Mouse (Mus musculus): ENCODE data around the gene Map7d2. TPM values are rescaled to one million over a fixed set of nuclear protein-coding genes. Genes with fewer than 3 reads are reported as not detected.
"Not testable (repeated sequence)": the region's sequence is repeated elsewhere in the genome, so short reads cannot be mapped to it uniquely, and the experiment has no call there.

The Map7d2 gene
- polyA plus RNA-seq, 1 experiment from 2014 or later = not detected

DNA sequence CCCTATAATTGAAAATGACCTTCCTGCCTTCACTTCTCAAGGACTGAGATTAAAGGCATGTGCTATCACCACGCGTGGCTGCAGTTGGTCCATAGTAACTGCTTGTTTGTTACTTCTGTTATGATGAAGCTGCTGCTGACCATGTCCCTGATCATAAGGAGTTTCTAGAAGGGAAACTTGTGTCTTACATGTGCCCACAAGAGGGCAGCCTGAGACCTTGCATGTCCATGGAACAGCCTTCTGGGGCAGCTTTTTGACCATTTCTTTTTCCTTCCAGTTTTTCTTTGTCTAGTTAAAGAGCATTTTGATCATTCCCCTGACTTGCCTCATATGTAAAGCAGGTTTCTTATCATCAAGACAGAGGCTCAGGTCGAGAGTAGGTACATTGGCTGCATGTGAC lies 27.8 kb downstream of the Map7d2 start:
- no peak overlapping the region for H3K4me2 ChIP-seq
- no peak overlapping the region for H3K4me3 ChIP-seq (replicated peaks)
- no peaks in the 10 kb centered on the region for H3K27me3 ChIP-seq
- H3K36me3 ChIP-seq (replicated peaks) = no peaks in the 10 kb centered on the region
- H3K27ac ChIP-seq (replicated peaks) = no peak overlapping the region
- H3K9me3 ChIP-seq (replicated peaks) = no peaks in the 10 kb centered on the region
- H3K9ac ChIP-seq = no peak overlapping the region
- WGBS (ENCODE audit: insufficient replicate concordance) = 25% methylated on average over 3 of the region's 3 CpGs
- no peaks in the 10 kb centered on the region for H3K4me1 ChIP-seq (replicated peaks)
- ATAC-seq (ENCODE audit: insufficient read depth) = no peak

DNA sequence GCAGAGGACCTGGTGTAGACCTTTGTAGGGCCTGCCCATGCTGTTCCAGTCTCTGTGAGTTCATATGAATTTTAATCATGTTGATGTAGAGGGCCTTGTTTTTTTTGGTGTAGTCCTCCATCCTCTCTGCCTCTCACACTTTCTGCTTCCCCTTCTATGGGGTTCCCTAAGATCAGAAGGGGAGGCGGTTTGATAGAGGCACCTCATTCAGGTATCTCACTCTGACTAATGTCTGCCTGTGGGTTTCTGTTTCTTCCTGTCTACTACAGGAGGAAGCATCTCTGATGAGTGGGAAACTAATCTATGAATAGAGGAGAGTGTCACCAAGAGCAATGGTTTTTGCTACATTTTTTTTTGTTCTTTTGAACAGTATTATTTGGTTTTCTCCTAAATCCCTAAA lies 32.8 kb downstream of the Map7d2 start:
- WGBS (ENCODE audit: insufficient replicate concordance) = 64% methylated on average over 1 of the region's 1 CpGs

GRCm38 (mm10) chrX:159459006-159459654 lies 44.8 kb downstream of the Map7d2 start:
- no peak overlapping the region for H3K9ac ChIP-seq
- H3K9me3 ChIP-seq (replicated peaks) = no peaks in the 10 kb centered on the region
- no peak overlapping the region for H3K4me2 ChIP-seq
- WGBS (ENCODE audit: insufficient replicate concordance) = 55% methylated on average over 7 of the region's 7 CpGs
- H3K4me3 ChIP-seq (replicated peaks) = no peak overlapping the region
- no peaks in the 10 kb centered on the region for H3K36me3 ChIP-seq (replicated peaks)
- 0 out of 2 replicates have a peak, but pooled peaks cover 3% of the 10 kb centered on the region for H3K27me3 ChIP-seq
- no peak for ATAC-seq (ENCODE audit: insufficient read depth)
- no peak overlapping the region for H3K27ac ChIP-seq (replicated peaks)
- no peaks in the 10 kb centered on the region for H3K4me1 ChIP-seq (replicated peaks)

More for the DNA sequence above, 32.8 kb downstream of the Map7d2 start:
- Histone ChIP-seq H3K36me3 (replicated peaks) (no peaks in the 10 kb centered on the region), H3K27ac (replicated peaks) (no peak overlapping the region), H3K9ac (no peak overlapping the region), H3K4me1 (replicated peaks) (no peaks in the 10 kb centered on the region), H3K4me2 (no peak overlapping the region), H3K27me3 (no peaks in the 10 kb centered on the region), H3K4me3 (replicated peaks) (no peak overlapping the region), H3K9me3 (replicated peaks) (no peaks in the 10 kb centered on the region)
- ATAC-seq (ENCODE audit: insufficient read depth) = no peak

DNA sequence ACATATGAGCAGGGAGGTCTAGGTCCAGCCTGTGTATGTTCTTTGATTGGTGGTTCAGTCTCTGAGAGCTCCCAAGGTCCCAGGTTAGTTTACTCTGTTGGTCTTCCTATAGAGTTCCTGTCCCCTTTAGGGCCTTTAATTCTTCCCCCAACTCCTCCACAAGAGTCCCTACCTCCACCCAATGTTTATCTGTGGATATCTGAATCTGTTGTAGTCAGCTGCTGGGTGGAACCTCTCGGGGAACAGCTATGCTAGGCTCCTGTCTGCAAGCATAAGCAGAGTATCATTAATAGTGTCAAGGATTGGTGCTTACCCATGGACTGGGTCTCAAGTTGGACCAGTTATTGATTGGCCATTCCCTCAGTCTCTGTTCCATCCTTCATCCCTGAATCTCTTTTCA lies 60.4 kb downstream of the Map7d2 start:
- Histone ChIP-seq H3K4me2 (no peak overlapping the region), H3K27ac (replicated peaks) (no peak overlapping the region), H3K9ac (no peak overlapping the region), H3K36me3 (replicated peaks) (no peaks in the 10 kb centered on the region), H3K9me3 (replicated peaks) (no peaks in the 10 kb centered on the region), H3K27me3 (0 out of 2 replicates have a peak, but pooled peaks cover 4% of the 10 kb centered on the region), H3K4me3 (replicated peaks) (no peak overlapping the region), H3K4me1 (replicated peaks) (peaks cover 15% of the 10 kb centered on the region; the same call in 1 of the 2 replicates)
- WGBS (ENCODE audit: insufficient replicate concordance) = 33% methylated on average over 1 of the region's 1 CpGs
- ATAC-seq (ENCODE audit: insufficient read depth) = peak; percentile 49

DNA sequence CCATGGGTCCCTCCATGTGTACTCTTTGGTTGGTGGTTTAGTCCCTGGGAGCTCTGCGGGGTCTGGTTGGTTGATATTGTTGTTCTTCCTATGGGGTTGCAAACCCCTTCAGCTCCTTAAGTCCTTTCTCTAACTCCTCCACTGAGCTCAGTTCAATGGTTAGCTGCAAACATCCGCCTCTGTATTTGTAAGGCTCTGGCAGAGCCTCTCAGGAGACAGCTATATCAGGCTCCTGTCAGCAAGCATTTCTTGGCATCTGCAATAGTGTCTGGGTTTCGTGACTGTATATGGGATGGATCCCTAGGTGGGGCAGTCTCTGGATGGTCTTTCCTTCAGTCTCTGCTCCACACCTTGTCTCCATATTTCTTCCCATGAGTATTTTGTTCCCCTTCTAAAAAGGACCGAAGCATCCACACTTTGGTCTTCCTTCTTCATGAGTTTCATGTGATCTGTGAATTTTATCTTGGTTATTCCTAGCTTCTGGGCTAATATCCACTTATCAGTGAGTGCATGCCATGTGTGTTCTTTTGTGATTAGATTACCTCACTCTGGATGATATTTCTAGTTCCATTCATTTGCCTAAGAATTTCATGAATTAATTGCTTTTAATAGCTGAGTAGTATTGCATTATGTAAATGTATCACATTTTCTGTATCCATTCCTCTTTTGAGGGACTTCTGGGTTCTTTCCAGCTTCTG lies 64.0 kb downstream of the Map7d2 start:
- not testable (repeated sequence) for H3K27me3 ChIP-seq; H3K9me3 ChIP-seq (replicated peaks); H3K4me3 ChIP-seq (replicated peaks); H3K9ac ChIP-seq; H3K36me3 ChIP-seq (replicated peaks)
- ATAC-seq (ENCODE audit: insufficient read depth) = peak; percentile 80
- Histone ChIP-seq H3K4me1 (replicated peaks) (peaks cover 15% of the 10 kb centered on the region; the same call in 1 of the 2 replicates), H3K4me2 (peak overlapping the region; percentile 40), H3K27ac (replicated peaks) (peak overlapping the region; percentile 80)
- 41% methylated on average over 4 of the region's 4 CpGs for WGBS (ENCODE audit: insufficient replicate concordance)

DNA sequence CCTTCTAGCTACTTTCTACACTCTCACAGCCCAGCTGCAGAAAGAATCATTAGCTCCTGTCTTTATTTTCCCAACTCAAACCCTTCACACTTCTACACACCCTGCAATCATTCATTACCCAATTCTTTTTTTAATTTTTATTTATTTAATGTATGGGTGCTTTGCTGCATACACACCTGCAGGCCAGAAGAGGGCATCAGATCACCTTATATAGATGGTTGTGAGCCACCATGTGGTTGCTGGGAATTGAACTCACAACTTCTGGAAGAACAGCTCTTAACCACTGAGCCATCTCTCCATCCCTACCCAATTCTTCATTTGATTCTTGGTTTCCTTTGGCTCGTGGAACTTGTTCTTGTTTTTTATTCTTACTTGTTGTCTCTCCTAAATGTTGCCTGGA lies 69.9 kb downstream of the Map7d2 start:
- Histone ChIP-seq H3K4me3 (replicated peaks) (no peak overlapping the region), H3K9ac (no peak overlapping the region), H3K27me3 (peaks cover 5% of the 10 kb centered on the region; the same call in 1 of the 2 replicates), H3K36me3 (replicated peaks) (no peaks in the 10 kb centered on the region), H3K27ac (replicated peaks) (no peak overlapping the region), H3K9me3 (replicated peaks) (no peaks in the 10 kb centered on the region), H3K4me1 (replicated peaks) (no peaks in the 10 kb centered on the region; the same call in 1 of the 2 replicates), H3K4me2 (no peak overlapping the region)
- WGBS (ENCODE audit: insufficient replicate concordance) = 23% methylated on average over 1 of the region's 1 CpGs
- no peak for ATAC-seq (ENCODE audit: insufficient read depth)

GRCm38 (mm10) chrX:159503181-159503580 lies 88.8 kb downstream of the Map7d2 start:
- no peak for ATAC-seq (ENCODE audit: insufficient read depth)
- 35% methylated on average over 2 of the region's 2 CpGs for WGBS (ENCODE audit: insufficient replicate concordance)
- no peaks in the 10 kb centered on the region for H3K36me3 ChIP-seq (replicated peaks)
- H3K4me3 ChIP-seq (replicated peaks) = no peak overlapping the region
- no peaks in the 10 kb centered on the region for H3K9me3 ChIP-seq (replicated peaks)
- H3K4me1 ChIP-seq (replicated peaks) = no peaks in the 10 kb centered on the region
- H3K27ac ChIP-seq (replicated peaks) = no peak overlapping the region
- no peak overlapping the region for H3K9ac ChIP-seq
- no peaks in the 10 kb centered on the region for H3K27me3 ChIP-seq
- no peak overlapping the region for H3K4me2 ChIP-seq

GRCm38 (mm10) chrX:159508331-159509036 lies 94.1 kb downstream of the Map7d2 start:
- no peak for ATAC-seq (ENCODE audit: insufficient read depth)
- Histone ChIP-seq H3K36me3 (replicated peaks) (no peaks in the 10 kb centered on the region), H3K4me3 (replicated peaks) (peak overlapping the region; percentile 21; the same call in 1 of the 2 replicates), H3K27ac (replicated peaks) (no peak overlapping the region), H3K27me3 (no peaks in the 10 kb centered on the region), H3K4me2 (peak overlapping the region; percentile 42), H3K9ac (no peak overlapping the region), H3K4me1 (replicated peaks) (no peaks in the 10 kb centered on the region), H3K9me3 (replicated peaks) (no peaks in the 10 kb centered on the region)
- WGBS (ENCODE audit: insufficient replicate concordance) = 42% methylated on average over 19 of the region's 19 CpGs

DNA sequence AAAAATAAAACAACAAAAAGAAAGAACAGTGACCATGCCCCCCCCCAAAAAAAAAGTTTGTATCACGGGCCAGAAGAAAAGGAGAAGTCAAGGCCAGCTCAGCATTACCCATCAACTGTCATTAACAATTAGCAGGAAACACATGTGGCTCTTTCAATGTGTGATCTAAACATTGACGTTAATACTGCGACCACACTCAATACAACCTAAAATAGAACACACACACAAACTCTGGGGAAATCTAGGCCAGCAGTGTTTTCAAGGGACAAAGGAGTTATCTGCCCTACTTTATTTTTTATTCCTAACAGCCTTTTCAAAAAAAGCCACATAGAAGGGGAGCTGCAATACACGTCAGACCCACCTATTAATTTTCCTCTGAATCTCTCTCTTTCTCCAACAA lies 94.7 kb downstream of the Map7d2 start:
- no peaks in the 10 kb centered on the region for H3K27me3 ChIP-seq
- 29% methylated on average over 4 of the region's 4 CpGs for WGBS (ENCODE audit: insufficient replicate concordance)
- H3K9ac ChIP-seq = no peak overlapping the region
- no peaks in the 10 kb centered on the region for H3K4me1 ChIP-seq (replicated peaks)
- no peak for ATAC-seq (ENCODE audit: insufficient read depth)
- no peak overlapping the region for H3K4me3 ChIP-seq (replicated peaks)
- H3K27ac ChIP-seq (replicated peaks) = no peak overlapping the region
- no peaks in the 10 kb centered on the region for H3K36me3 ChIP-seq (replicated peaks)
- no peak overlapping the region for H3K4me2 ChIP-seq
- H3K9me3 ChIP-seq (replicated peaks) = no peaks in the 10 kb centered on the region

GRCm38 (mm10) chrX:159509847-159510715 lies 95.7 kb downstream of the Map7d2 start:
- ATAC-seq (ENCODE audit: insufficient read depth) = no peak
- H3K9me3 ChIP-seq (replicated peaks) = no peaks in the 10 kb centered on the region
- H3K4me3 ChIP-seq (replicated peaks) = peak overlapping the region; percentile 22
- H3K27ac ChIP-seq (replicated peaks) = no peak overlapping the region
- H3K4me1 ChIP-seq (replicated peaks) = no peaks in the 10 kb centered on the region
- peak overlapping the region; percentile 36 for H3K4me2 ChIP-seq
- H3K27me3 ChIP-seq = no peaks in the 10 kb centered on the region
- H3K36me3 ChIP-seq (replicated peaks) = no peaks in the 10 kb centered on the region
- 61% methylated on average over 19 of the region's 19 CpGs for WGBS (ENCODE audit: insufficient replicate concordance)
- H3K9ac ChIP-seq = no peak overlapping the region
